Mouse (Mus musculus) MN1 (cell line): ENCODE results near the gene Elob.

Experiments
- DNase-seq: peaks from one replicate; pipeline ENCODE4 v3.0.0-alpha.2; 2016; ENCODE audit warnings: low spot score

Gene Elob

DNA sequence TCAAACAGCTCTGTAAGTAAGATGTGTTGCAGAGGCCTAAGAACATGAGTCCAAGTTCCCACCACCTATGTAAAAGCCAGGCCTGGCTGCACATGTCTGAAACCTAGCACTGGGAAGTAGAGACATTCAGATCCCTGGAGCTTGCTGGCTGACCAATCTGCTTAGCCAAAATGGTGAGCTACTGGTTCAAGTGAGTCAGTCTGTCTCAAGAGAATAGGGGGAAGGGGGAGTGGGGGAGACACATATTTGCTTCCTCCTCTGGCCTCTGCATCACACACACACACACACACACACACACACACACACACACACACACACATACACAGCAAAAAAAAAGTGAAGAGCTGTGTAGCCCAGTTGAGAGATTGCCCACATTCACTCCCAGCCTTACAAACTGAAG, 45.6 kb downstream of the Elob start:
- DNase-seq = no peak

- DNase-seq = no peak
Observed at GRCm38 (mm10) chr17:23778447-23778846, 50.5 kb downstream of the Elob start.

DNA sequence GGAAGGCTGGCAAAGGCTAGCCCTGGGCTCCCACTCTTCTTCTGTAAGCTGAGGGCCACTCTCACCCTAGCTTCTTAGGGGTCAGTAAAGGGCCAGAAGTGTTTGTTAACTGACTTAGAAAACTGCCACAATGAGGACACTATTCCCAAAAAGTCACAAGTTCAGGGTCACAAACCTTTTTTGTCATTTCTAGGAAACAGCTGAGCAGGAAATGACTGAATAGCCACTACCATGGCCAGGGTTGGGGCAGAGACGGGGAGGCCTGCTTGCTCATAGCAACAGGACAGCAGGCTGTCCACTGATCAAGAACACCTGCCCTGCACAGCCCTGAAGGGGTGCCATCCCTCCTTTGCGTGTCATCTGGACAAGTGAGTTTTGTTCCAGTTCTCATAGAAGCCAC, 51.8 kb downstream of the Elob start:
- no peak for DNase-seq

DNA sequence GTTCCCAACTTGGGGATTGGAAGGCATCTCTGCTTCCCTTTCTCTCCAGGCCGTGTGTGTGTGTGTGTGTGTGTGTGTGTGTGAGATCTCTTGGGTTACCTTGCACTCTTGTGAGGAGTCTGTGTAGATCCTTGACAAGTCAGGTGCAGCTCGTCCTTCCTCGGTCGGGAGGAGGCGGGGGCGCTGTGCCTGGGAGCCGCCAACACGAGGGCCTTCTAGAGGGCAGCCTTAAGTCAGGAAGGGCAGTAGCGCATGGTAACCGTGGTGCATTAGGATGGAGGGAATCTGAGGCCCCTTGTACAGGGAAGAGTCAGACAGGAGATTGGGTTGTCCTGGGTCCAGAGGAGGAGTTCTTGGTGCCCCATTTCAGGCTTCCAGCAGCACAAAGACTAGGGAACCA, 52.7 kb downstream of the Elob start:
- DNase-seq = no peak
